Mouse (Mus musculus) left cerebral cortex, adult 18-20 months (tissue): ENCODE measurements around the gene Sp140. TPM values are rescaled to one million over a fixed set of nuclear protein-coding genes. Genes with fewer than 3 reads are reported as not detected.
A peak's percentile ranks its signal among the peaks of the same experiment; 100 is the strongest.
"Not testable (repeated sequence)": the region's sequence is repeated elsewhere in the genome, so short reads cannot be mapped to it uniquely, and the experiment has no call there.

Experiments used
- DNase-seq, 2 experiments: peaks; one replicate each; pipeline ENCODE4 v3.0.0; 2021 to 2022; ENCODE audit warnings: low spot score in 2 of 2, mixed read lengths in 1 of 2
- long read RNA-seq, 2 experiments: library from polyadenylated mRNA; stranded (forward); transcript quantifications; one replicate each; pipeline ENCODE4 v2.0.0; 2021
- total RNA-seq, 2 experiments: library from RNA; stranded (reverse); gene quantifications; 2 replicates each; pipeline ENCODE4 v1.2.3; 2021

The Sp140 gene
- total RNA-seq, result 1 to 10 TPM; 1.3 to 1.5 TPM
- long read RNA-seq, experiment 1, partial matches to known transcripts, result 0 of 3 reads
- long read RNA-seq, experiment 1, other reads (novel, unspliced or antisense), result 2 of 3 reads
- long read RNA-seq, experiment 2, partial matches to known transcripts, result 0 of 2 reads
- long read RNA-seq, experiment 2, other reads (novel, unspliced or antisense), result 2 of 2 reads

DNA sequence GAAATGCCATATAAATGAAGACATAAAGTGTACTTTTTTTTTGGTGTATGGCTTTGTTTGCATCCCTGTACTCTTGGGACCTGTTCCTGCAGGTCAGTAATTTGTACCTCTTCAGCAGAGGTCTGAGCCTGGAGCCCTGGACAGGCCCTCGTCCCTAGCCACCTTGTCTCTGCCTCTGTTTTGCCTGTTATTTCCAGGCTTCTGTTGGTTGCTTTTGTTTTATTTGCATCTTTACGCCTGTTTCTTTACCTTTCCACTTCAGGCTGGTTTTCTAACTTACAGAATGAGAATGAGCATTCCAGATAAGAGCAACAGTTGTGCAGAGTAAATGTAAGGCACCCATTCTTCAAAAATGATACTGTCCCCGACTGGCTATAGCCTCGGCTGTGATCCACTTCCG lies at the start of gene Sp140:
Gene Sp140 (plus strand): TSS at position 301 of the 400 bp plus-strand sequence.
- DNase-seq, result not testable (repeated sequence)

DNA sequence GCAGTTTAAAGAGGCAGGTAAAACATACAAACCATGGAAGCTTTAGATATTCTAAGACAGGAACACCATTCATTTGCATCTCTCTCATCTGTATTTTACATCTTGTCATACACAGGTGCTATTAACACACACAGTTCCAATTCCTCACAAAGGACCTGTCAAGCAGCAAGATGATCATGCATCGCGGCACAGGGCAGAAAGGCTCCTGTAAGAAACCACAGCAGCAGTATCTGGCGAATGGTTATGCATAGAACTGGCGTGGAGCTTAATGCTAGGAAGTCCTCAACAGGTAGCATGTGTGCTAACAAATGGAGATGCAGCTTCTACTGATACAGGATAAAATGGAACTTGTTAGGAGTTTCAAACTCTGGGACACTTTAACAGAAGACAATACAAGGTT lies 44.9 kb upstream of the Sp140 start:
- peak in 1 of 2 experiments; percentile 8 for DNase-seq

DNA sequence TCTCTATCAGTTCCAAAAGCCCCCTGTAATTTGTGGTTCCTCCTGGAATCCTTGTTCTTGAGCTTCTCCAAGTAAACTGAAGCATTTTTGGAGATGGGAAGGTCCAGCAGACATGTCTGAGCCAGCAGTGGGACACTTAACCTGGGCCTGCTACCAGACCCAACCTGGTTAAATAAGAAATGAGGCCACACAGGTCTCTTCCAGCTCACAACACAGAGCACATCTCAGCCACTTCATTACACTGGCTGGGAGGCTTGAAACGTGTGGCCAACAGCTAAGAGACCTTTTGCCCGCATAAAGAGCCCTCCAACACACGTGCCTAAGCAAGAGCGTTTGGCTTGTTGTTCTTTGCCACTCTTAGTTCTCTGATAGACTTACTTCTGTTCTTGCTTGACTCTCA lies 26.6 kb upstream of the Sp140 start:
- not testable (repeated sequence) for DNase-seq

DNA sequence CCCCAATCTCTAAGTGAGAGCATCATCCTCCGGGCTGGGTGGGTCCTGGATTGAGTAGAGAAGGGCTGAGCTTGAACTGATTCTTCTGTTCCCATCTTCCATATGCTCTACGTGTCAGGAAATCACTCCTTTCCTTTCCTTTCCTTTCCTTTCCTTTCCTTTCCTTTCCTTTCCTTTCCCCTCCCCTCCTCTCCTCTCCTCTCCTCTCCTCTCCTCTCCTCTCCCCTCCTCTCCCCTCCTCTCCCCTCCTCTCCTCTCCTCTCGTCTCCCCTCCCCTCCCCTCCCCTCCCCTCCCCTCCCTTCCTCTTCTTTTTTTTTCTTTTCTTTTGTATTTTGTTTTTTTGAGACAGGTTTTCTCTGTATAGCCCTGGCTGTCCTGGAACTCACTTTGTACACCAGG lies 24.8 kb upstream of the Sp140 start, which contains the start of gene G530012D18Rik:
Gene G530012D18Rik (plus strand): TSS at position 301 of the 400 bp plus-strand sequence.
- DNase-seq, result not testable (repeated sequence)

DNA sequence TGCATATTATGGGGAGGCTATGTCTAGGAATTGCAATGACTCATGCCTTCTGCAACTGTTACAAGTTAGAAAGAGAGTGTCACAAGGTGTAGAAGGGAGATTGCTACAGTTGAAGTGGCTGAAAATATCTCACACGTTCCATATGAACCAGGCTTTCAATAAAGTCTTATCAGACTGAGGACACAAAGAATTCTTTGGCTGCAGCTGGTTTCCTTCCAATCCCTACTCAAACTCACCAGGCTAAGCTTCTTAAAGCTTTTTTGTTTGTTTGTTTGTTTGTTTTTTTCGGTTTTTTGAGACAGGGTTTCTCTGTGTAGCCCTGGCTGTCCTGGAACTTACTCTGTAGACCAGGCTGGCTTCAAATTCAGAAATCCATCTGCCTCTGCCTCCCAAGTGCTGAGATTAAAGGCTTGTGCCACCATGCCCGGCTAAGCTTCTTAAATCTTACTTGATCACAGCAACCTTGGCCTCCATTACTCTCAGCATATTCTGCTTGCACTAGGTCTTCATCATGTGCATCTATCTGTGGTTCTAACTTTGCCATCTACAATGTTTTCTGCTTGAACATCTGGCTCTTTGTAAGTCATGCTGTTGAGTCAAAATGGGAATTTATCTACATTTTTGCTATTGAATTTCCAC lies 21.7 kb upstream of the Sp140 start:
- DNase-seq, result not testable (repeated sequence)

DNA sequence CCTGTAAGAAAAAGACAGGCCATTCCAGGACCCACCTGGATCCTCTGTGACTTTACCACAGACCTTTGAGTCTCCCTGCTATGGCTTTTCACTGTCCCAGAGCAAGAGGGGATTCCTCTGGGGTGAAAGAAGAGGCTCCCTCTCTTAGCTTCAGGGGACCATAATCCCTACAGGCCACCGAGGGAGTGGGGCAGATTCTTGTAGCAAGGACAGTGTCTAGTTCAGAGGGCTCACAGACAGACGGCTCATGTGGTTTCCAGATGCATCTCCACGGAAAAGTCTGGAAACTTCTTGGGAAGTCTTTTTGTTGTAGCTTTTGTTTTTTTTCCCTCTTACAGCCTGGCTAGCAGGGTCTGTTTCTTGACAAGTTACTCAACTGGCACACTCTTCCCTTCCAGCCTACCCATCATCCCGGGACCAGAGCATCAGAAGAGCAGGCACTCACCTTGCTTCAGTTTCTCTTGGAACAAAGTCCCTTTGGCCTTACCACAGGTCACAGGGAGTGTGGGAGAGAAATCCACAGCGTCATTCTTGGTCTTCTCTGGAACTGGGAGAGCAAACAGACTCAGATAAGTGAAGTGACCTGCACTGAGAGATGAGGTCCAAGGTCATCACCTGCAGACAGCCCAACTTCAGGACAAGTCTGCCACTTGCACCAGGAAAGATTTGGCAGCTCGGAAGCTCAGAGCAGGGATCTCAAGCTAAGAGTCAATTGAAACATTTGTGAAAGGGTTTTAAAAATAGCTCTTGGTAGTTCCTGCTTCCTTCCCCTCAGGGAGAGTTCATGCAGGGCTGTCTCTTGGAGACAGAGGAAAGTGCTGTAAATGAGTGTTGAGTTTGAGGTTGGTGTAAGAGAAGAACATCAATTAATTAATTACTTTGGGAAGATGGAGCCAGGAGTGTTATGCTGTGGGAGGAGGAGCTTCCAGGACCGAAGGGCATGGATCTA lies 20.7 kb upstream of the Sp140 start:
- not testable (repeated sequence) for DNase-seq

DNA sequence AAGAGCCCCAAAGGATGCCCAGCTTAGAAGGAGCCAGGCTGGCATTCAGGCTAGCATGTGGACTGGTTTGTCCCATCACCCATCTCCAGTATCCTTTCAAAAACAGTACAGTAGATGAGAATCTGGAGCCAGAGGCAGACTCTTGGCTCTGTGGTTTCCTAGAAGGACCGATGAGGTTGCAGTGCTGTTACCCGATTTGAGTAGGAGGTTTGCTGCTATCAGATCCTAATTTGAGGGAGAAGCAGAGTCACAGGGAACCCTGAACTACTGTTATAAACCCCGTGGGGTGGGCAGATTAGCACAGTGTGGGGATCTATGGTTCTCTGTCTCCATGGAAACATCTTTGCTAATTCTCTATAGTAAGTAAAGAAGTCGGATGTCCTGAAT lies 20.0 kb upstream of the Sp140 start:
- not testable (repeated sequence) for DNase-seq

DNA sequence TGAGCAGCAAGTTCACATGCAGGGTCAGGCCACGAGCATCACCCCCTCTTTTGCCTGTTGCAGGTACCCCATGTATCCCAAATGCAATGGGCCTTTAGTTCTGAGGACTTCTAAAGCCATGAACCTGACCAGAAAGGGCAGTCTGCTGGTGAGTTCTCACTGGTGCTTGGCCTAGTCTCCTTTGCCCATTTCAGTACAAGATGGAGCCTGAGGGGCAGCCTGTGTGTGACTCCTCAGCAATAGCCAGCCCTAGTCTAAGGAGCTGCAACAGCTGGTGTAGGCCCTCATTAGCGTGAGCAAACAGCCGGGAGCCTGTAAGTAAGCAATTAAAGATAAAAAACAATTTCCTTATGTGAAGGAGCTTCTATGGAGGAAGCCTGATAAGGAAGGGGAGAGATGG lies 19.6 kb upstream of the Sp140 start:
- DNase-seq, result not testable (repeated sequence)

DNA sequence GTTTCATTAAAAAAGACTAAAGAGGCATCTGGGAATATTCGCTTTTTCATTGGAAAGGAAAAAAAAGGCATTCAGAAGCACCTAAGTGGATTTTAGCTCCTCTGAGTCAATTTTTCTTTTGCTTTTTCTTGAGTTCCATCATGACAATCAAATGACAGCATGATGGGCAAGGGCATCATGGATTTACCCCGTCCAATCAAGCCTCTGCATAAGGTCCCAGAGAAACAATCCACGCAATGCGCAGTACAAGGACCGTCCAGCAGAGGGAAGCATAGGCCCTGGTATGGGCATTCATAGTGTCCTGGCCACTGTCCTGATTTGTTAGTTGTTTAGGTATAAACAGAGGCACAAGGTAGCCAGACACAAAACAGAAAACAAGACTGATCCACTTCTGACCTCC lies 18.7 kb upstream of the Sp140 start:
- DNase-seq, result not testable (repeated sequence)

DNA sequence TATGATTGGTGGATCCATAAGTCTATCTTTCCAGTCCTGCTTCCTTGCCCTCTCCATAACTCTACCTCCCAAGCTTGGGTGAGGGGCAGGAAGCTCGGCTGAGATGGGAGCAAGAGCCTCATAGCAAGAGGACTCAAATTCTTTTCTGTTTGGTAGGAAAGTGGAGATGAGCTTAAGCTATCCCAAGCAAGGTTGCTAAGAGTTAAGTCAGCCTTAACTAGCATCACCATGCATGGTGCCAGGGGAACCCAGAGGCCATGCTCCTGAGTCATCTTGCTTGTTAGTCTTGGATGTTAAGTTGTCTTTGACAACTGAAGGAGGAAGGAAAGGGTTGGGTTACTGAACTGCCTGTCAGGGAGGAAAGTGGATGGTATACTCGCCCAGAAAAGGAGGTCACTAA lies 11.5 kb upstream of the Sp140 start:
- DNase-seq, result not testable (repeated sequence)

DNA sequence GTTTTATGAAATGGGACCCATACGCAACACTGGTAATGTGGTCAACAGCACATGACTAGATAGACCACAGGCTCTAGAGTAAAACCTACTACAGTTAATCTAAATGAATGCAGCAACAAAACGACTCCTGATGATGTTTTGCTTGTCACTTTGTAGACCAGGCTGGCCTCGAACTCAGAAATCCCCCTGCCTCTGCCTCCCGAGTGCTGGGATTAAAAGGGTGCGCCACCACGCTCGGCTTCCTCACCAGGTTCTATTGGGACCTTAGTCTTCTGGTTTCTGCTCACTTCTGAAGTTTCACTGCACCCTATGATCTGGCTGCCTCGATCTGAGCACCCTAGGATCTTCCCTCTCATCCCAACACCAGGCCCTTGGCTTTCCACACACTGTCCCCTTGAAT lies 7.7 kb upstream of the Sp140 start:
- not testable (repeated sequence) for DNase-seq

DNA sequence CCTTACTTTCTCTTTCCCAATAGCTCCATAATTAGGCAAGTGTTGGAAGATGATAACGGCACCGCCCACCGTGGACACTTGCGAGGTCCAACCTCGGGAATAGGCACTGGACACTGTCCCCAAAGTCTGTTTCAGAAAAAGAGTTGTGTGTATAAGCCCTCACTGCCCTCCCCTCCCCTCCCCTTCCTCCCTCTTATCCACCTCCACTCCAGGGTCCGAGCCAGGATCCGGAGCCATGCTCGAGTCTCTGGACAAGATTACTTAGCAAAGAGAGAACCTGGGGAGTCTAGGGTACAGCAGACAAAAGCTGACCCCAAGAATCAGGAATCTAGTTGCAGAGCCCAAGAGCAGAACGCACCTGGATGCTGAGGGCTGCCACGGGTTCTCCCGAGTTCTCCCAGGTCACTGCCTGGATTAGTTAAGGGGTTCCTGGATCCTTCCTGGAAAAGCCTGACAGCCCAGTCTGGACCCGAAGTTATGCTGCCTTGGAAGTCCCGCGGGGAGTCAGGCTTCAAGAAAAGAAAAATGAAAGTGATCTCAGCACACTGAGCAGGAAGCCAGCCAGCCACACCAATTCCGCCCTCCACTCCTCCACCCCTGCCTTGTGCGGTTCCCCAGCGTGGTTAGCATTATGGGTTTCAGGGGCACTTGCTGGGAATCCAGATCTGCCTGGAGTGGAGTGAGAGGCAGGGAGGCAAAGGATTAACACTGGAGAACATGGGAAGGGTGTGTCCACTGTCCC lies 1.7 kb upstream of the Sp140 start, which contains the start of gene Sp110:
Gene Sp110 (minus strand): TSS at position 547 of the 742 bp plus-strand sequence.
- not testable (repeated sequence) for DNase-seq

DNA sequence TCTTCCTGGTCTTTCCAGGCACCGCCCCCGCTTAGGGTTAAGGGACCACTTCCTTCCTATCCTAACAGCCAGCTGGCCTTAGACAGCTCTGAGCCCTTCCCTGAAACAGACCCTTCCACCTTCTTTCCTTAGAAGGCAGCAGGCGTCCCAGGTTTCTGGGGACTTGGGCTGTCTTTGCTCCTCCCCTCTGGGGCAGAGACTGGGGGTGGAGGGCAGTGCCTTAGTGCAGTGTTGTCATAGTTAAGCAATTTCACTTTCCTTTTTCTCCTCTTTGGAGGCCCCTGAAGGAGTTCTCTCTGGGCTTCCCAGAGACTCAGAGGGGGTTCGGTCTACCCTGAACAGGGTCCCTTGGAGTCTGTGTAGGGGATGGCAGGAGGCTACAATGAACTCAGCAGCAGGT lies 616 bp downstream of the Sp140 start:
- DNase-seq, result not testable (repeated sequence)

DNA sequence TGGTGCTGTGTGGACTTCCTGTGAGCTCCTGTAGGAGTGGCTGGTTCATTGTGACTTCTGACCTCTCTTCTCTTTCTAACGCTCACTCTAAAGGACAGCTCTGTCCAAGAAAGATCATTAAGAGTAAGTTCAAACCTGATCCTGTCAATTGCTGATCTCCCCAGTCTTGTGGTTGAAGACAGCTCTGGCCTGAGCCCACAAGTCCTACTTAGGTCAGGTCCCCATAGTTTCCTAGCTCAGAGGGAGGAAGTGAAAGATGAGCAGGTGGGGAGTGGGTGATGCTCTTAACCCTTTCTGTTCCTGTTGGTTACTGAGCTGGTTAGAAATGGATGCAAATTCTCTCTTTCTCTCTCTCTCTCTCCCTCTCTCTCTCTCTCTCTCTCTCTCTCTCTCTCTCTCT lies 4.2 kb downstream of the Sp140 start:
- DNase-seq, result not testable (repeated sequence)

DNA sequence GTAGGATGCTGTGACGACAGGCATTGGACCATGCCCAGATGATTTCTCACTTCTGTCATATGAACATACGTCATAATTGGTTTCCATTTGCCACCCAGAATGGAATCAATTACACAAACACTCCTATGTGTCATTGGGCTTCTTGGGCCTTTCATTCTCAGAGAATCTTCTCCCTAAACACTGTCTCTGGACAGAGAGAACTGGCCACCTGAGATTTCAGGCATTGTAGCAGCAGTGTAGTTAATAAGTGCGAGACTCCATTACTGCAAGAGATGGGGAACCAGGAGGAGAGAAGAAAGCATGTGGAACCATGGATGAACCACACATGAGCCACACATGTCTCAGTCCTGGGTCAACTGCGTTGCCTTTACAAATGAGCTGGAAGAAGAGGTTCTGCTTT lies 8.2 kb downstream of the Sp140 start:
- DNase-seq, result not testable (repeated sequence)

DNA sequence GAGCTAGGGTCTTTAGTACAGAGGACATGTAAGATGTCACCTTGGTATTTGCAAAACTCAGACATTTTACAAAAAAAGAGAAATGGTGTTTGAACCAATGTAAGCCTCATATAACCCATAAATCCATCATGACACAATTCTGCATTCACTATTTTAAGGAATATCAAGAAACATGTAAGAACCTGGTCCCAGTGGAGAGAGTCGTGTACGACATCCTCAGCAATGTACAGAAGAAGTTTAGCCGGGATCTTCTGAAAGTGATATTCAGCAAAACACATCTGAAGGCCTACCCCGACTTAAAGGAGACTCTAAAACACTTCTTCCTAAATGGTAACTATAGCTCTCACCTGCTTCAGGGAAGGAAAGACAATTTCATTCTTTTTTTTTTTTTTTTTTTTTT lies 10.4 kb downstream of the Sp140 start:
- DNase-seq, result not testable (repeated sequence)

DNA sequence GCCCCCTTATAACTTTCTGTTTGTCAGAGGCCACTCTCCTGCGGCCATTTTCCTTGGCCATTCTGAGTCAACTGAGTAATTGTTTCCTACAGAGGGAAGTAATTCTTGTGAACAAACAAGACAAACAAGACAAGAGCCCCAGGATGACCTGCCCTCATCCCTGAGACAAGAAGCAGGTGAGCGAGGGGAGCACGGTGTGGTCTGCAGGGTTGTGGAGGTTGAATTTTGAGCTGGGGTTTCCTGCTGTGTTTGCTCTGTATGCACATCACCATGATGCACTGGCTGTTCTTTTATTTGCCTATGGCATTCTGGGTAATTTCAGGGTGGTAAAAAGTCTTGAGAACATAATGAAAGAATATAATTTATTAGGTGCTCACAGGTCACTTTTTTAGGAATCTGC lies 14.9 kb downstream of the Sp140 start:
- not testable (repeated sequence) for DNase-seq

DNA sequence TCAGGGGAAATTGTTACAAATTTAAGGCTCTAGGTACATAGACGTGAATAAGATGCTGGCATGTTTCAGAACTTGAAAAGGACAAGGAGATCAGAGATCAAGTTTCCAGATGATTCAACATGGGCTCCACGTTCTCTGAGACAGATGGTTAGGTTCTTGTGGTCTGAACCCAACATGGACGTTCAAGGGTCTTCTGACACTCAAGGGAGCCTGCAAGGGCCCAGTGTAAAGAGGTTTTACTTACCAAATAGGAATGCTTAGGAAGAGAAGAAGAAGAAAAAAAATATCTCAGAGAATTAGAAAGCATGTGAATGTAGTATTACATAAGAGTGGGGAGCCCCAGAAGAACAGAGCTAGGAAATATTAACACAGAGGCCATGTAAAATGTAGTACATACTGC lies 15.6 kb downstream of the Sp140 start:
- DNase-seq, result not testable (repeated sequence)

DNA sequence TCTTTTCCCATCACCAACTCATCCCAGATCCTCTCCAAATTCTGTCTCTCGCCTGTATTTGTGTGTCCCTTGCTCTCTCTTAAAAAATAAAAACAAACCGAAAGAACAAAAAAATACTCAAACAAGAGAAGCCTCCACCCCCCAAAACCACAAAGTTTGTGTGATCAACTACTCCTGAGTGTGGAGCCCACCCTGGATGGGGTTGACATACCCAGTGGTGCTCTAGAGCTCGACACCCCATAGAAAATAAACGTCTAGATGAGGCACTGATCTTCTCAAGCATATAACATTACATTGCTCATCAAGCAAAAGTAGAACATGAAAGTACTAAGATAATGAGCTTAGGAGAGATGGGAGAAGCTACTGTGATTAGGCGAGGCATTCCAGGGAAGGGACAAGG lies 17.0 kb downstream of the Sp140 start:
- not testable (repeated sequence) for DNase-seq

DNA sequence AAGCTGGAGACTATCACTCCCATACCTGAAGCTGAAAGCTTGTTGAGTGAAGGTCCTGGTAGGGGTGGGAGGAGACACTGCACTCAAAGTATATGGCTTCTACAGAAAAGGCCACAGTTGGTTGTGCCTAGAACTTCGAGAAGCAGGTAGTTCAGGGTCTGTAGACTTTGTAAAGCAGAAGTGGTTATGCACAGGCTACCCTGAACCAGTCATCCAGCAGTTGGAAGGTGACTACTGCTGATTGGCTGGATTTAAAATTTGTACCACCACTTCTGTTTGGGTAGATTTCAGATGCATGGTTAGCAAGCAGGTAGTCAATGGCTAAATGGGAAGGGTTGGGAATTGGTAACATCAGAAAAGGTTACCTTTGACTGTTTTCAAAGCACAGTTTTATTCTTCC lies 18.5 kb downstream of the Sp140 start:
- DNase-seq, result not testable (repeated sequence)

DNA sequence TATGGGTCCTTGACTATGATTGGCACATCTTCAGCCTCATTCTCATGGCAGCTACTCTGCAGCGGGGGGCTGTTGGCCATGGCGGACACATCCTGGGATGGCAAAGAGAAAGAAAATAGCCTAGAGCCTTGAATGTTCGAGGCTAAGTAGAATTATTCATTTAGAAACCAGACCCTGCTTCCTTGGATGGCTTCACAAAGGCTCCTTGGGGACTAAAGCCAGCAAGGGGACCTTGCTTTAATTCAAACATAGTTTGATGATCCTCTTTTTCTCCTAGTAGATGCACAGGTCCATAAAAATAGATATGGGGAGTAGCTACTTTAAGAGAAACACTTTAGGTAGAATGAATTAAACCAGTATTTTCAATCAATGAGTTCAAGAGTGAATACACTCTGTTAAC lies 36.8 kb downstream of the Sp140 start:
- DNase-seq, result not testable (repeated sequence)
